Mouse (Mus musculus): ENCODE results near the gene Arhgef5. TPM values are rescaled to one million over a fixed set of nuclear protein-coding genes. Genes with fewer than 3 reads are reported as not detected.

Gene Arhgef5
- total and polyA plus RNA-seq, 3 experiments = 1.1 TPM; not detected in 2

DNA sequence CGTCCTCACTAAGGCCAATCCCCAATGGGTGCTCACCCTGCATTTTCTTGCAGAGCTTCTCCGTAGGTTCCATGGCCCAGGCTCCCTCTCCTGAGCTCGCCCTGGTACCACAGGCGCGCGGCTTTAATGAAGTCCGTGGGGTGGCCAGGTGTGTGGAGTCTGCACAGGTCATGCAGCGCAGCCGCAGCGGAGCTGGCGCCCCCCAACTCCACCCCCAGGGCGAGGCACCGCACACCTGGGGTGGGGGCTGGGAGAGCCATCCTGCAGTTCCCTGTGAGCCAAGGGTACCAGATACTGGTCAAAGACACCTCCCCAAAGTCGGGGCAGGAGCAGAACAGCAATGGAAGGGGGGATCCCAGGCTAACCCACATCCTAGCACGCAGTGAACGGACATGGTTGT, 44.1 kb downstream of the Arhgef5 start, which contains the start of gene Nobox:
Gene Nobox, minus strand, starts transcription at position 101 of the 400 bp plus-strand sequence.
- Histone ChIP-seq H3K4me1 (ENCODE audit: insufficient read depth, low read depth, low read length) (no peaks in the 10 kb centered on the region), H3K36me3 (replicated peaks) (no peaks in the 10 kb centered on the region), H3K27me3 (ENCODE audit: insufficient read depth, low read length) (peaks cover 12% of the 10 kb centered on the region), H3K4me3 (ENCODE audit: low read depth, low read length) (no peak within 1 kb of the TSS), H3K9me3 (replicated peaks) (no peaks in the 10 kb centered on the region)
- TF ChIP-seq POLR2AphosphoS5 (IDR thresholded peaks at IDR 0.05; ENCODE audit: insufficient replicate concordance, low read depth, low read length) = no peak
- no peak for TF ChIP-seq GATA1 (IDR thresholded peaks at IDR 0.05; ENCODE audit: borderline replicate concordance, low read length)
- TF ChIP-seq TAL1 (conservative IDR thresholded peaks at IDR 0.05; ENCODE audit: low read depth, low read length) = no peak
- TF ChIP-seq GATA2 (IDR thresholded peaks at IDR 0.05; ENCODE audit: borderline replicate concordance, low read depth, low read length) = no peak
- no peak for TF ChIP-seq CTCF (IDR thresholded peaks at IDR 0.05; ENCODE audit: low read depth, low read length)
- DNase-seq (ENCODE audit: low spot score) (no peak), ATAC-seq (ENCODE audit: extremely low read depth, insufficient number of reproducible peaks, low FRiP score, poor library complexity, severe bottlenecking) (no peak)

- ATAC-seq (ENCODE audit: extremely low read depth, insufficient number of reproducible peaks, low FRiP score, poor library complexity, severe bottlenecking) (no peak), DNase-seq (ENCODE audit: low spot score) (no peak)
- Histone ChIP-seq H3K36me3 (replicated peaks) (no peaks in the 10 kb centered on the region), H3K9me3 (replicated peaks) (no peaks in the 10 kb centered on the region), H3K27me3 (ENCODE audit: insufficient read depth, low read length) (peaks cover 12% of the 10 kb centered on the region), H3K4me1 (ENCODE audit: insufficient read depth, low read depth, low read length) (no peaks in the 10 kb centered on the region), H3K4me3 (ENCODE audit: low read depth, low read length) (no peak overlapping the region)
- TF ChIP-seq GATA1 (IDR thresholded peaks at IDR 0.05; ENCODE audit: borderline replicate concordance, low read length) (no peak), CTCF (IDR thresholded peaks at IDR 0.05; ENCODE audit: low read depth, low read length) (no peak), TAL1 (conservative IDR thresholded peaks at IDR 0.05; ENCODE audit: low read depth, low read length) (no peak), GATA2 (IDR thresholded peaks at IDR 0.05; ENCODE audit: borderline replicate concordance, low read depth, low read length) (no peak), POLR2AphosphoS5 (IDR thresholded peaks at IDR 0.05; ENCODE audit: insufficient replicate concordance, low read depth, low read length) (no peak)
These were observed 44.7 kb downstream of the Arhgef5 start for GRCm38 (mm10) chr6:43310071-43310470.

GRCm38 (mm10) chr6:43312546-43312945, 47.2 kb downstream of the Arhgef5 start:
- no peak for DNase-seq (ENCODE audit: low spot score)
- no peak for TF ChIP-seq CTCF (IDR thresholded peaks at IDR 0.05; ENCODE audit: low read depth, low read length)
- TF ChIP-seq TAL1 (conservative IDR thresholded peaks at IDR 0.05; ENCODE audit: low read depth, low read length) = no peak
- no peak for TF ChIP-seq POLR2AphosphoS5 (IDR thresholded peaks at IDR 0.05; ENCODE audit: insufficient replicate concordance, low read depth, low read length)
- TF ChIP-seq GATA1 (IDR thresholded peaks at IDR 0.05; ENCODE audit: borderline replicate concordance, low read length) = no peak
- TF ChIP-seq GATA2 (IDR thresholded peaks at IDR 0.05; ENCODE audit: borderline replicate concordance, low read depth, low read length) = no peak
- no peaks in the 10 kb centered on the region for H3K4me1 ChIP-seq (ENCODE audit: insufficient read depth, low read depth, low read length)
- H3K9me3 ChIP-seq (replicated peaks) = no peaks in the 10 kb centered on the region
- no peak for ATAC-seq (ENCODE audit: extremely low read depth, insufficient number of reproducible peaks, low FRiP score, poor library complexity, severe bottlenecking)
- no peaks in the 10 kb centered on the region for H3K36me3 ChIP-seq (replicated peaks)
- no peak overlapping the region for H3K4me3 ChIP-seq (ENCODE audit: low read depth, low read length)
- H3K27me3 ChIP-seq (ENCODE audit: insufficient read depth, low read length) = peaks cover 7% of the 10 kb centered on the region

DNA sequence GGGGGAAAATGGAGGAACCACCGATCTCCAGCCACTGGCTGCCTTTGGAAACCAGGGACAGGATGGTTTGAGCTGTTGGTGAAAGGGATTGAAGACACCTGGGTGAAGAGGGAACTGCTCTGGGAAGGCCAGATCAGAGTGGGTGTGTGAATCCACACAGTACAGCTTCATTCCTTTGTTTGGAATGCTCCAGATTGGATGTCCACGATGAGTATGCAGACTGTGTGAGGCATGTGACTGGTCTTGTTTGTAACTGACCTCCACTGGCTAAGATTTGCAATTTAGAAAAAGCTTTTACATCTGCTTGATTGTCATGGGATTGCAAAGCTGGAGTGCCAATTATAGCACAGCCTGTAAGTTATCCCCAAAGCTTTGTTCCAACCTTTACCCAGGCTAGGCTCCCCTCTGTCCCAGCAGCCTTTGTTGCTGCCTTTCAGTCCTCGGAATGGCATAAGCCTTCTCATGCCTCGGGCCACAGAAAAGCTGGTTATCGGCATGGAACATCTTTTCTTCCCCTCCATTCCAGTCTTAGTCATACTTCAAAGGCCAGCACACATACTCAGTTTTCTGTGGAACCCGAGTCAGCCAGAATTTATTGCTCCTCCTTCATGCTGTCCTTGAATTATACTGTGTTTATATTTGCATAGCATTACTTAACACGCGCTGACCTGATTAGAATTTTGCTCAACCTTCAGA, 47.7 kb downstream of the Arhgef5 start:
- no peaks in the 10 kb centered on the region for H3K4me1 ChIP-seq (ENCODE audit: insufficient read depth, low read depth, low read length)
- DNase-seq (ENCODE audit: low spot score) = no peak
- TF ChIP-seq CTCF (IDR thresholded peaks at IDR 0.05; ENCODE audit: low read depth, low read length) (no peak), GATA1 (IDR thresholded peaks at IDR 0.05; ENCODE audit: borderline replicate concordance, low read length) (no peak), GATA2 (IDR thresholded peaks at IDR 0.05; ENCODE audit: borderline replicate concordance, low read depth, low read length) (no peak), POLR2AphosphoS5 (IDR thresholded peaks at IDR 0.05; ENCODE audit: insufficient replicate concordance, low read depth, low read length) (no peak), TAL1 (conservative IDR thresholded peaks at IDR 0.05; ENCODE audit: low read depth, low read length) (no peak)
- H3K36me3 ChIP-seq (replicated peaks) = no peaks in the 10 kb centered on the region
- no peaks in the 10 kb centered on the region for H3K9me3 ChIP-seq (replicated peaks)
- peaks cover 7% of the 10 kb centered on the region; the same call in 1 of the 2 replicates for H3K27me3 ChIP-seq (ENCODE audit: insufficient read depth, low read length)
- ATAC-seq (ENCODE audit: extremely low read depth, insufficient number of reproducible peaks, low FRiP score, poor library complexity, severe bottlenecking) = no peak
- no peak overlapping the region for H3K4me3 ChIP-seq (ENCODE audit: low read depth, low read length)

DNA sequence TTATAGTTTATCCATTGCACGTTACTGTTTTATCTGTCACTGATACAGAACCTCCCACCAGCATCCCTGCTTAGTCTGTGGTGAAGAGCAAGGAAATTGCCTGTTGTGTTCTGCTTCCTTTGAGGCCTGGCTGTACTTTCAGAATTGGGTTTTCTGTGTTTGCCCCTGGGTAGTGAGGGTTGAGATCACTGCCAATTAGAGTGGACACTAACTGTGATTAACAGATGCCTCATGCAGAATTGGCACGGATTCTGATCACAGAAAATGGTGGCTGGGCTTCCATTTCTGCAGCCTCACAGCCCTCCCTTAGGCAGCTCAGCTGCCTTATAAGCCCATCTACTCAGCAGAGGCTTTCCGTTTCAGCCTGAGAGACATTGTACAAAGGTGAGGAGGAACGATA, 68.1 kb downstream of the Arhgef5 start:
- TF ChIP-seq GATA2 (IDR thresholded peaks at IDR 0.05; ENCODE audit: borderline replicate concordance, low read depth, low read length) = no peak
- no peak for TF ChIP-seq POLR2AphosphoS5 (IDR thresholded peaks at IDR 0.05; ENCODE audit: insufficient replicate concordance, low read depth, low read length)
- no peak for TF ChIP-seq GATA1 (IDR thresholded peaks at IDR 0.05; ENCODE audit: borderline replicate concordance, low read length)
- no peak for TF ChIP-seq TAL1 (conservative IDR thresholded peaks at IDR 0.05; ENCODE audit: low read depth, low read length)
- TF ChIP-seq CTCF (IDR thresholded peaks at IDR 0.05; ENCODE audit: low read depth, low read length) = no peak
- H3K4me3 ChIP-seq (ENCODE audit: low read depth, low read length) = no peak overlapping the region
- no peak for DNase-seq (ENCODE audit: low spot score)
- H3K9me3 ChIP-seq (replicated peaks) = no peaks in the 10 kb centered on the region
- no peak for ATAC-seq (ENCODE audit: extremely low read depth, insufficient number of reproducible peaks, low FRiP score, poor library complexity, severe bottlenecking)
- peaks cover 4% of the 10 kb centered on the region for H3K27me3 ChIP-seq (ENCODE audit: insufficient read depth, low read length)
- H3K4me1 ChIP-seq (ENCODE audit: insufficient read depth, low read depth, low read length) = no peaks in the 10 kb centered on the region
- no peaks in the 10 kb centered on the region for H3K36me3 ChIP-seq (replicated peaks)

DNA sequence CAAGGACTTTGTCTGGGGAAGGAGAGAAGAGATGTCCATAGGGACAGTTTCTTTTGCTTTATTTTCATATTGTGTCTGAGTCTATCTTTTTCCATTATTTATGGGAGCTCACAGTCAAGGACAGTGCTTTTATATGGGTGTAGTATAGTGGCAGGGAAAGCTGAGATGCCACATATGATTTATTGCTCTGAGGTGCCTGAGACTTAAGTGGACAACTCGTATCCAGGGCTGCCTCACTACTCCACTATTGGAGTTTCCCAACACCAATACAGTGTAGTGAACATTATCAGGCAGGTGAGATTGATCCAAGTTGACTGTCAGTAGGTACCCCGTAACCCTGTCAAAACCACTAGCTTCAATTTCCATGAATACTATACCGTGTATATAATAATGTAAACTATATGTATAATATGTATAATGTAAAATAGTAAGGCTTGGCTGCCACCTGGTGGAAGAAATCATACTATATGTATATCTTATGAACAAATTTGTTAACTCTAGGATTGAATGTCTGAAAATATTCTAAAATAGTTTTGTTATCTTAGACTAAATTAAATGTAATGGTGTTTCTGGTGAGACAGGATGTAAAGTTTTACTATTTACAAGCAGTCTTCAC, 70.3 kb downstream of the Arhgef5 start:
- TF ChIP-seq GATA2 (IDR thresholded peaks at IDR 0.05; ENCODE audit: borderline replicate concordance, low read depth, low read length) (no peak), CTCF (IDR thresholded peaks at IDR 0.05; ENCODE audit: low read depth, low read length) (no peak), TAL1 (conservative IDR thresholded peaks at IDR 0.05; ENCODE audit: low read depth, low read length) (no peak), POLR2AphosphoS5 (IDR thresholded peaks at IDR 0.05; ENCODE audit: insufficient replicate concordance, low read depth, low read length) (no peak), GATA1 (IDR thresholded peaks at IDR 0.05; ENCODE audit: borderline replicate concordance, low read length) (no peak)
- H3K4me1 ChIP-seq (ENCODE audit: insufficient read depth, low read depth, low read length) = no peaks in the 10 kb centered on the region
- ATAC-seq (ENCODE audit: extremely low read depth, insufficient number of reproducible peaks, low FRiP score, poor library complexity, severe bottlenecking) = no peak

More for the DNA sequence above, 70.3 kb downstream of the Arhgef5 start:
- H3K27me3 ChIP-seq (ENCODE audit: insufficient read depth, low read length) = peaks cover 4% of the 10 kb centered on the region
- no peaks in the 10 kb centered on the region for H3K36me3 ChIP-seq (replicated peaks)
- no peak for DNase-seq (ENCODE audit: low spot score)
- no peak overlapping the region for H3K4me3 ChIP-seq (ENCODE audit: low read depth, low read length)
- H3K9me3 ChIP-seq (replicated peaks) = no peaks in the 10 kb centered on the region
